In genomic region chr7:109424422-109425159, GRCm38 (mm10) we compare ENCODE assay signal across 11 mouse cellular contexts. TPM values are rescaled to one million over a fixed set of nuclear protein-coding genes. Genes with fewer than 3 reads are reported as not detected.
DNase-seq lines count a peak whose midpoint lies in the region; ATAC-seq and TF ChIP-seq lines count a peak whose summit lies in the region.
"Had no signal": no experiment of that assay in that cellular context is flagged by ENCODE, and none has a peak within 500 bp of the region (broad histone marks: within the 10 kb centered on the region; RNA-seq: fewer than 3 reads in every experiment).

No protein-coding gene starts in this region.

- no peak for TF ChIP-seq POLR2A in thymus, adult 2 months (IDR thresholded peaks at IDR 0.05; ENCODE audit: control insufficient read depth, extremely low read depth, insufficient read depth, low read length, poor library complexity)

- no peak for DNase-seq in layer of hippocampus, adult 2 months (ENCODE audit: low spot score in 2 of 2)
- no peak for DNase-seq in layer of hippocampus, adult 8-10 months (ENCODE audit: low spot score in 2 of 2)
- DNase-seq in ES-CJ7 (ENCODE audit: low read depth, low spot score) (peak; percentile 13), adipocyte (ENCODE audit: low spot score) (peak; percentile 4)
- DNase-seq in thymus, adult 2 months: no peak

- peak; percentile 79 for ATAC-seq in midbrain, embryonic 16.5 days
- no peak for ATAC-seq in megakaryocyte, adult 5-6 weeks (ENCODE audit: poor library complexity, severe bottlenecking)

- H3K4me1 ChIP-seq in midbrain, embryonic 16.5 days (ENCODE audit: control insufficient read depth, insufficient read depth, low read length): no peaks in the 10 kb centered on the region; the same call in 1 of the 2 replicates
- H3K4me1 ChIP-seq in thymus, adult 2 months (replicated peaks; ENCODE audit: control insufficient read depth, insufficient read depth, low read length): no peaks in the 10 kb centered on the region
- H3K4me1 ChIP-seq: limb, embryonic 13.5 days; stomach, embryonic 15.5 days had no signal

- H3K9me3 ChIP-seq in midbrain, embryonic 16.5 days (replicated peaks; ENCODE audit: control insufficient read depth, low read length, poor library complexity, severe bottlenecking): no peaks in the 10 kb centered on the region
- H3K9me3 ChIP-seq: limb, embryonic 13.5 days; stomach, embryonic 15.5 days had no signal

- no peak overlapping the region for H3K4me3 ChIP-seq in layer of hippocampus, adult 2 months
- no peak overlapping the region for H3K4me3 ChIP-seq in midbrain, embryonic 16.5 days (ENCODE audit: low read depth, low read length)
- H3K4me3 ChIP-seq in thymus, adult 2 months (ENCODE audit: control insufficient read depth, insufficient read depth, low read length): no peak overlapping the region
- H3K4me3 ChIP-seq: limb, embryonic 13.5 days; myocyte; stomach, embryonic 15.5 days had no signal

- no peaks in the 10 kb centered on the region for H3K27me3 ChIP-seq in midbrain, embryonic 16.5 days (ENCODE audit: control insufficient read depth, insufficient read depth, low read depth, low read length)
- no peaks in the 10 kb centered on the region for H3K27me3 ChIP-seq in thymus, adult 2 months (ENCODE audit: control insufficient read depth, insufficient read depth, low read length)
- H3K27me3 ChIP-seq: stomach, embryonic 15.5 days had no signal

- no peaks in the 10 kb centered on the region for H3K36me3 ChIP-seq in midbrain, embryonic 16.5 days (ENCODE audit: control insufficient read depth, insufficient read depth, low read length)
- no peaks in the 10 kb centered on the region for H3K36me3 ChIP-seq in thymus, adult 2 months (ENCODE audit: control insufficient read depth, insufficient read depth, low read length)
- H3K36me3 ChIP-seq: limb, embryonic 13.5 days; stomach, embryonic 15.5 days had no signal

- 63% methylated on average over 3 of the region's 3 CpGs for WGBS in midbrain, embryonic 16.5 days
- WGBS in thymus, adult 2 months: 66% methylated on average over 3 of the region's 3 CpGs

- H3K27ac ChIP-seq in layer of hippocampus, adult 2 months: no peak overlapping the region
- H3K27ac ChIP-seq in midbrain, embryonic 16.5 days (ENCODE audit: low read length): no peak overlapping the region
- no peak overlapping the region for H3K27ac ChIP-seq in thymus, adult 2 months (ENCODE audit: control insufficient read depth, insufficient read depth, low read length)
- H3K27ac ChIP-seq: limb, embryonic 13.5 days; stomach, embryonic 15.5 days had no signal

- no peak overlapping the region for H3K4me2 ChIP-seq in midbrain, embryonic 16.5 days (ENCODE audit: low read length)
- H3K4me2 ChIP-seq: limb, embryonic 13.5 days; stomach, embryonic 15.5 days had no signal

- H3K9ac ChIP-seq in midbrain, embryonic 16.5 days (ENCODE audit: low read depth, low read length): no peak overlapping the region
- H3K9ac ChIP-seq: limb, embryonic 13.5 days; stomach, embryonic 15.5 days had no signal

- peak; percentile 89 for TF ChIP-seq CTCF in layer of hippocampus, adult 2 months (conservative IDR thresholded peaks at IDR 0.05)
- no peak for TF ChIP-seq CTCF in thymus, adult 2 months (IDR thresholded peaks at IDR 0.05; ENCODE audit: borderline replicate concordance, control insufficient read depth, extremely low read depth, insufficient read depth, low read length, poor library complexity)

RNA-seq across cellular contexts. Expression of gene Stk33, which starts 14.3 kb away (rescaled TPM):
- 1 to 10 TPM; 1.2 to 1.3 TPM for total RNA-seq in layer of hippocampus, adult 2 months (2021)
- 1 to 10 TPM in 3 of 4 experiments, under 1 TPM in 1; 0.87 to 2.1 (median 1.3) TPM for total RNA-seq in layer of hippocampus, adult 8-10 months (2022)
- polyA plus RNA-seq in midbrain, embryonic 16.5 days (2015; fragmentation: Nextera tagmentation; extraction: Ambion mirVana): 8.0 and 10.1 TPM in 2 replicates
- total RNA-seq in megakaryocyte, adult 5-6 weeks (2015): not detected in 2 replicates
- not detected in 2 replicates for total RNA-seq in megakaryocyte, adult 5-6 weeks (2017)
- polyA plus RNA-seq in thymus, adult 2 months (2012; rRNA removed): 0.43 and 0.73 TPM in 2 replicates
- total RNA-seq: heart, postnatal 10 days had no signal

Comparison
In these comparisons a context has a peak if more than half of its experiments do, and no peak if none do; other contexts are left out.
1. DNase-seq: peak in ES-CJ7 (single experiment) and adipocyte (single experiment); none in layer of hippocampus, adult 2 months (0 of 2), layer of hippocampus, adult 8-10 months (0 of 2) and thymus, adult 2 months (single experiment).